Mouse (Mus musculus) v-Abl transformed pro-B cells (cell line): ENCODE measurements around the gene Ctsd.

Experiments
- in situ Hi-C, 2 experiments: fragments of 400-800 bp; cut with MboI; formaldehyde crosslinking; loops; one replicate each; pipeline ENCODE4 v1.15.1; 2025; ENCODE audit not compliant: unreplicated experiment in 2 of 2

The Ctsd gene

GRCm38 (mm10) chr7:142342247-142342640, 45.6 kb downstream of the Ctsd start:
- in situ Hi-C loops: no loop called here

DNA sequence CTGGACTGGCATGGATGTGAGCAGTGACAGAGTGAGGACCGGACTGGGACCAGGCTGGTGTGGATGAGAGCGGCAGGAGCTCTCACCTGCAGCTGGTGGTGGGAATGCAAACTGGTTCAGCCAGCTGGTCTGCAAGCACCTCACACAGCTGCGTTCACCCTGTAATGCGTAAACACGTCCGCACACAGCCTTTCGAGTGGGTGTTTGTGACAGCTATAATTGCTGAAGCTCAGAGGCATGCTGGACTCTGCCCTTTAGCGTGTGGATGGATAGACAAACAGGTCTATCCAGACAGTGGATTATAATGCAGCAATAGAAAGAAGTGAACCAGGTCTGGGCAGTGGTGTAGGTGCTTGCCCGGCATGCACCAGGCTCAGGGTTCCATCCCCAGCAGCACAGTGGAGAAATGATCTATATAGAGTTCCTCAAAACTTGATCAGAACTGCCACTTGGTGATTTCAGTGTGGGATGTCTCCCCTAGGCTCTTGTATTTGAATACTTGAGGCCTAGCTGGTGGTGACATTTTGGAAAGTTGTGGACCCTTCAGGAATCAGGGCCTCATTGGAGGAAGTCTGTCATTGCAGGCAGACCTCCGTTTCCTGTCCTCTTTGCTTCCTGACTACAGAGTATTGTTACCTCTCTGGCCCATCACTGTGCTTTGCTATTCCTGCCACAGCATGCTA, 46.1 kb downstream of the Ctsd start:
- in situ Hi-C loops: no loop called here

DNA sequence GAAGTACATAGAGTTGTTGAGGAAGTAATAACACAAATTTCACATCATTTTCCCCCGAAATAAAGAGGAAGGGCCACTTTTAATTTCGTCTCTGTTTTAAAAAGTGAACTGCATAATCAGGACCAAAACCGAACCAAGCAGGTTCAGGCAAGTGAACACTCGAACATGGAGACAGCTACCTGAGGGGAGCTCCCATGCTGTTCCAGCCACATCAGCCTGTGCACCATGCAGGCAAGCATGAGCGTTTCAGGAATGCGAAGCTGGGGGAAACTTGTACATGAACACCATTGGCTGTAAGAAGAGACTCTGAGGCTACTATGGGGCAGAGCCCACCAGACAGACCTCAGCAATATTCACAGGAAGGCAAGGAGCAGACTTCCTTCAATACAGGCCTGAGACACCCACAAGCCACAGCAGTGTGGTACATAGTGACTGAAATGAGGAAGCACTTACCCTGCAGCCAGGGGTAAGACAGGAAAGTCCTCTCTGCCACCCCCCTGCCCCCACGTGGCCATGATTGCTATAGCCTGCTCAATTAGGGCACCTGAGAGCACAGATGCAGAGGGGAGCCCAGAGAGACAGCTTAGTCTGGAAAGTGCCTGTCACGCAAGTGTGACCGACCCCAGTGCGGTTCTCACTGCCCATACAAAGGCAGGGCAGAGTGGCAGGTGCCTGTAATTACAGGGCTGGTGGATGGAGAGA, 47.4 kb downstream of the Ctsd start:
- in situ Hi-C loops: no loop called here

- in situ Hi-C loops: loop anchor here (5.0 to 10.0 kb wide), 5 partner anchors 102 to 380 kb away; partner anchors contain the start of gene Tnnt3 (in 2 of the 2)
These were observed 52.7 kb downstream of the Ctsd start for GRCm38 (mm10) chr7:142335151-142335550.

GRCm38 (mm10) chr7:142334246-142334645, 53.6 kb downstream of the Ctsd start:
- in situ Hi-C loops: loop anchor here in 1 of 2 experiments (10.0 kb wide), 1 partner anchor 381 kb away; no protein-coding TSS in a partner anchor

GRCm38 (mm10) chr7:142332741-142333140, 55.1 kb downstream of the Ctsd start:
- in situ Hi-C loops: loop anchor here in 1 of 2 experiments (10.0 kb wide), 1 partner anchor 382 kb away; no protein-coding TSS in a partner anchor

DNA sequence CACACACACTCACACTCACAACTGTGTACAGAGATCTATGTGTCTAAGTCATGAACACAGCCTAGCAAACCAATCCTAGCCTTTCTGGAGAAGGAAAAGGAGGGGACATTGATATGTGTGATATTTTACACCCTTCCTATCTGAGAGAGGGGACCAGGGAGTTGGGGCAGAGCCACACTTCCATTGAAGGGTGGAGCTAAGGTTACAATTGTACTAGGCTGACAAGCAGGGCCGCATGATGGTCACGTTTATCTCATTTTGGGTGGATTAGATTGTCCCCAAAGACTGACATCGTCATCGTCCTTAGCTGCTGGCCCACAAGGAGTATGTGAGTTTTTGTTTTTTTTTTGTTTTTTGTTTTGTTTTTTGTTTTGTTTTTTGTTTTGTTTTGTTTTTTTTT, 56.6 kb downstream of the Ctsd start:
- in situ Hi-C loops: loop anchor here in 1 of 2 experiments (10.0 kb wide), 1 partner anchor 384 kb away; no protein-coding TSS in a partner anchor

GRCm38 (mm10) chr7:142330271-142330724, 57.5 kb downstream of the Ctsd start:
- in situ Hi-C loops: loop anchor here in 1 of 2 experiments (10.0 kb wide), 1 partner anchor 385 kb away; no protein-coding TSS in a partner anchor

- in situ Hi-C loops: no loop called here
These were observed 59.3 kb downstream of the Ctsd start for GRCm38 (mm10) chr7:142328507-142328906.

DNA sequence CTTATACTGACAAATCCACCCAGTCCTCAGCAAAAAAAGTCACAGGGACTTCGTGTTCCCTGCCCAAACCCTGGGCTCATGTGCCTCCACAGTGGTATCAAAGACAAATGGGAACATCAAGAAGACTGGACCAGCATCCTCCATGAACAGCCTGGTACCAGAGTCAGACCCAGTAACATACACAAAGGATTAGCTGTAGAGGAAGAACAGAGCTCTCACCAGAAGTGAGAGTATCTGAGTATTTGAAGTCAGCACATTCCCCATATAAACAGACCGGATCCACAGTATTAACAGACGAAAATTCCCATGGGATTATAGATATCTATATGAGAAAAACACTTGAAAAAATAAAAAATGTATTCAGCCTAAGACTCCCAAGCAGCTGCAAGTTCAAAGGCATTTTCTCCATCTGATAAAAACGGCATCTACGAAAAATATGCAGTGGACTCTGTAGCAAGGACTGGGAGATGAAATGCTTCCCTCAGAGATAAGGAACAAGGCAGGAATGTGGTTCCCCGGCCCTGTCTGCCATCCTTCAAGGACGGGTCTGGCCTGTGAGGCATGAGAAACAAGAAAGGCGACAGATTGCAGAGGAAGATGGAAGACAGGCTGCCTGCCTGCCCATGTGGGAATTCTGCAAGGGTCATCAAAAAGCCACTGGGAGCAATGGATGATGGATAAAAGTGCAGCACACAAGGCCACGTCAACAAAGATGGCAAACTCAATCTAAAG, 61.0 kb downstream of the Ctsd start:
- in situ Hi-C loops: no loop called here
